Mouse (Mus musculus) bone marrow macrophage, adult 2 months (primary cell): Measurements from ENCODE around the gene Nubp1.

ENCODE experiments used
- CTCF ChIP-seq: IDR thresholded peaks from 2 replicates; pipeline ENCODE4 v1.5.1; 2012; ENCODE audit warnings: low read depth, mild to moderate bottlenecking, low read length, moderate library complexity
- POLR2A ChIP-seq: IDR thresholded peaks from 2 replicates; pipeline ENCODE4 v1.6.1; 2012; ENCODE audit warnings: mild to moderate bottlenecking, low read depth, low read length, borderline replicate concordance

DNA sequence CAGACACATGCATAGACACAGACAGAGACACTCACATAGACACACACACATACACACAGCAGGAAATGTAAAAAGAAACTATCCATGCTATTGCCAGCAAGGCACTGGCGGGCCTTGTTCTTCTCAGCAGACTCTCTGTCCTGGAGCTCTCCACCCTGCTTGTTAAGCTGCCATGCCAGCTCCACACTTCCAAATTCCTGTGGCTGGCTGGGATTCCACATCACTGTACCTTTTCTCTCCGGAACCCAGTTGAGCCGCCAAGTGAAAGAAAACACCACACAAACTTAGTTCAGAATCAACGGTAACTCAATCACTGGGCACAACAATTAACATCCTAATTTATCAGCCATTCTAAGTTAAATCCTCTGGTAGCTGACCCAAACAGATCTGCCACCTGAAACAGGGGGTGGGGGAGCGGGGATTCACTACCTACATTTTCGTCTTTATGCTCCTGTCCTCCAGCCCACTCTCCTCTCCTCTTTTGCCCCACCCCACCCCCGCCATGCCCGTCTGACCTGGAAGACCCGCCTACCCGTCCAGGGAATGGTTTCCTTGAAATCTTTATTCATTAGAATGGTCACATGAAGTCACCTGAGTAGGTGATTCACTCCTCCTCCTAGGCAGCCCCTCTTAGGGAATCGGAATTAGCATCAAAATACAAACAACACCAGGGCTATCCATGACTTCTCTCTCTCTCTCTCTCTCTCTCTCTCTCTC, 55.8 kb downstream of the Nubp1 start:
- TF ChIP-seq CTCF (no peak), POLR2A (no peak)
